Mouse (Mus musculus) ES-E14 (cell line): ENCODE results near the gene Ephb1. TPM values are rescaled to one million over a fixed set of nuclear protein-coding genes. Genes with fewer than 3 reads are reported as not detected.

Experiments
- DNase-seq: peaks from one replicate; pipeline ENCODE4 v3.0.0-alpha.2; 2013; ENCODE audit warnings: low read depth, low spot score
- H3K27ac ChIP-seq: 2 replicates; pipeline ENCODE4 v1.5.1; 2012; ENCODE audit warnings: low read depth, mild to moderate bottlenecking, low read length, moderate library complexity, mixed read lengths; ENCODE audit not compliant: poor library complexity, insufficient read depth, severe bottlenecking
- H3K36me3 ChIP-seq: 2 replicates; pipeline ENCODE4 v1.6.1; 2012; ENCODE audit warnings: mild to moderate bottlenecking, low read length, moderate library complexity, mixed read lengths; ENCODE audit not compliant: control insufficient read depth, poor library complexity, insufficient read depth, severe bottlenecking
- H3K4me1 ChIP-seq, 2 experiments: fragments of 150-350 bp in 1 of 2; sonication (generic) in 1 of 2; 2 replicates each; pipeline ENCODE4 v1.6.1; 2012; ENCODE audit warnings: low read length in 2 of 2, mild to moderate bottlenecking in 1 of 2, mixed read lengths in 1 of 2; ENCODE audit not compliant: control insufficient read depth in 2 of 2, insufficient read depth in 2 of 2, poor library complexity in 1 of 2
- H3K4me3 ChIP-seq, 2 experiments: fragments of 150-350 bp in 1 of 2; sonication (generic) in 1 of 2; 2 replicates each; pipeline ENCODE4 v1.5.1; 2012; ENCODE audit warnings: low read length in 2 of 2, low read depth in 1 of 2, mild to moderate bottlenecking in 1 of 2, mixed read lengths in 1 of 2; ENCODE audit not compliant: insufficient read depth in 1 of 2, poor library complexity in 1 of 2, severe bottlenecking in 1 of 2
- H3K9ac ChIP-seq: 2 replicates; pipeline ENCODE4 v1.6.1; 2012; ENCODE audit warnings: low read depth, mild to moderate bottlenecking, low read length, mixed read lengths; ENCODE audit not compliant: poor library complexity, insufficient read depth, severe bottlenecking
- H3K9me3 ChIP-seq: fragments of 150-350 bp; sonication (generic); 2 replicates; pipeline ENCODE4 v1.6.1; 2012; ENCODE audit warnings: low read depth, mild to moderate bottlenecking, low read length; ENCODE audit not compliant: control insufficient read depth, insufficient read depth
- CHD2 ChIP-seq: IDR thresholded peaks from 2 replicates; pipeline ENCODE4 v1.6.1; 2014; ENCODE audit warnings: mild to moderate bottlenecking, low read depth, low read length, inconsistent platforms
- HCFC1 ChIP-seq: IDR thresholded peaks from 2 replicates; pipeline ENCODE4 v1.6.1; 2012; ENCODE audit warnings: low read length, inconsistent platforms, borderline replicate concordance; ENCODE audit not compliant: insufficient read depth
- MAFK ChIP-seq: IDR thresholded peaks from 2 replicates; pipeline ENCODE4 v1.6.1; 2014; ENCODE audit warnings: mild to moderate bottlenecking, low read depth, low read length, inconsistent platforms; ENCODE audit not compliant: insufficient read depth
- ZC3H11A ChIP-seq: IDR thresholded peaks from 2 replicates; pipeline ENCODE4 v1.6.1; 2012; ENCODE audit warnings: low read depth, mild to moderate bottlenecking, inconsistent platforms, low read length, borderline replicate concordance
- ZNF384 ChIP-seq: IDR thresholded peaks from 2 replicates; pipeline ENCODE4 v1.6.1; 2012; ENCODE audit warnings: low read depth, low read length, inconsistent platforms
- in situ Hi-C, 2 experiments: fragments of 600-800 bp; cut with MboI; formaldehyde crosslinking; loops; one replicate each; pipeline ENCODE4 v1.15.1; 2025; ENCODE audit warnings: low sequenced_read_pairs in 2 of 2, inconsistent platforms in 1 of 2; ENCODE audit not compliant: unreplicated experiment in 2 of 2
- total RNA-seq: library from RNA; depleted of rRNA; stranded (reverse); fragments of 300-350 nt; gene quantifications from 2 replicates; pipeline ENCODE4 v1.2.3, GENCODE M21; 2012

The Ephb1 gene
- total RNA-seq, 1 experiment = 0.27 TPM

DNA sequence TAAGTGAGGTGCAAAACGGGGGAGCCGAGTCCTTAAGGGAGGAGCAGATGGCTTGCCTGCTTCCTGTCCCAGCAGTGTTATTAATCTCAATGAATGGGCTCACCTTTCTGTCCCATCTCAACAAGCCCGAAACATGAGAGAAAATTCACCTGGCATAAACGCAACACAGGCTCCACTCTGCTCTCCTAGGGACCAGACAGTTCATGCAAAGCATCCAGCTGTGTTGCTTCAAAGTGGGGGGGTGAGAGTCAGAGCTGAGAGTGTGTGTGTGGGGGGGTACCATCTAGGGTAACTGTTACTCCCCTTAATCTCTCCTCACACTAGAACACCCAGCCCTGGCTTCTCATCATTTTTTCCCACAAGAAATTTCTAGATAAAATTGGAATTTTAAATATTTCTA, 354.8 kb downstream of the Ephb1 start:
- Histone ChIP-seq H3K4me3 (no peak overlapping the region), H3K27ac (no peak overlapping the region), H3K4me1 (no peaks in the 10 kb centered on the region), H3K9ac (no peak overlapping the region), H3K36me3 (no peaks in the 10 kb centered on the region), H3K9me3 (no peaks in the 10 kb centered on the region)
- DNase-seq = no peak
- in situ Hi-C loops = no loop called here
- TF ChIP-seq MAFK (no peak), HCFC1 (no peak), ZNF384 (no peak), ZC3H11A (no peak), CHD2 (no peak)

DNA sequence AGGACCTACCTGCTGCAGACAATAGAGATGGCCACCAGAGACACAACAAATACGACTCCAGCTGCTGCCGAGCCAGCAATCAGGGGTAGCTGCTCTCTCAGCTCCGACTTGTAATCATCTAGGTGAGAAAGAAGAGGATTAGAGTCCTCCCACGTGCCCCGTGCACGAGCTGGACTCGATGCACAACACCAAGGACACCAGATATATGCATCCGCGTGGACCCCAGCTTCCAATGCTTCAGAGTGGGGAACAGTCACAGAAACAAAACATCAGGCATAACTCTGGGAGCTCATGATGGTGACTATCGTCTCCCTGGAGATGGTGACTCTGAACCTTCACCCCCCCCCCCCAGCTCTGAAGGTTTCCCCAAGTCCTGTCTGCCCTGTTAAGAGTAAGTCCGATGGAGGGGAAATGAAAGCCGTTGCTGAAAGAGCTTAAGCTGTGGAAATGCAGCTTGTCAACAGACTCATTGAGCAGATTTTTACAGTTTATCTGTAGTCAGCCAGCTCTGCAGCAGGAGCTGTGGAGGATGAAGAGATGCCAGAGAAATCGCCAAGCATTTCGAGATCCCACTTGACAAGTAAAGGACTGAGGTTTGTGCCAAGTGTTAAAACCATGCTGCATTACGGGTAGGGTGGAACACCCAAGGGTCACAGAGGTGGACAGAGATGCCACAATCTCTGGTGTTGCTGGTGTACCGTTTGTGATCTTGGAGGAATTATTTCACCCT, 357.6 kb downstream of the Ephb1 start:
- in situ Hi-C loops = no loop called here
- H3K4me3 ChIP-seq = no peak overlapping the region
- TF ChIP-seq ZC3H11A (no peak), MAFK (no peak), CHD2 (no peak), HCFC1 (no peak), ZNF384 (no peak)
- DNase-seq = no peak
- no peaks in the 10 kb centered on the region for H3K4me1 ChIP-seq
- no peaks in the 10 kb centered on the region for H3K9me3 ChIP-seq
- H3K9ac ChIP-seq = no peak overlapping the region
- H3K36me3 ChIP-seq = no peaks in the 10 kb centered on the region
- no peak overlapping the region for H3K27ac ChIP-seq

DNA sequence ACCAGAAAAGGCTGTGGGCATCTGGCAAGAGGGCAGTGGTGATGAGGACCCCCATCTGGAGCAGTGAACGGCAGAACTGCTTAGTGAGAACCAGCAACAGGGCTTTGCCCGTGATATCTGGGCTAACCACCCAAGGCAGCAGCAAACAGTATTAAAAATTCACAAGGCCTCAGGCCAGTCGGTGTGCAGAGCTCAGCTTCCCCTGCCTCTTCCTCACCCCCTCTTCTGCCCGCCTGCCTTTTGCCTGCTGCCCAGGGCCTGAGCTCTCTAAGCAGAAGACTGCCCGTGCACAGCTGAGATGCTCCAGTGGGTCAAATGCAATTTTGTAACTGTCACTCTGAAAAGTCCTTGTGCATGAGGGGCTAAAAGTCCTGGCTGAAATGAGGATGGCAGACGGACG, 358.3 kb downstream of the Ephb1 start:
- Histone ChIP-seq H3K4me3 (no peak overlapping the region), H3K4me1 (no peaks in the 10 kb centered on the region), H3K9me3 (no peaks in the 10 kb centered on the region), H3K27ac (no peak overlapping the region), H3K36me3 (no peaks in the 10 kb centered on the region), H3K9ac (no peak overlapping the region)
- no peak for DNase-seq
- in situ Hi-C loops = no loop called here
- no peak for TF ChIP-seq ZNF384
- TF ChIP-seq MAFK = no peak
- no peak for TF ChIP-seq ZC3H11A
- TF ChIP-seq CHD2 = no peak

DNA sequence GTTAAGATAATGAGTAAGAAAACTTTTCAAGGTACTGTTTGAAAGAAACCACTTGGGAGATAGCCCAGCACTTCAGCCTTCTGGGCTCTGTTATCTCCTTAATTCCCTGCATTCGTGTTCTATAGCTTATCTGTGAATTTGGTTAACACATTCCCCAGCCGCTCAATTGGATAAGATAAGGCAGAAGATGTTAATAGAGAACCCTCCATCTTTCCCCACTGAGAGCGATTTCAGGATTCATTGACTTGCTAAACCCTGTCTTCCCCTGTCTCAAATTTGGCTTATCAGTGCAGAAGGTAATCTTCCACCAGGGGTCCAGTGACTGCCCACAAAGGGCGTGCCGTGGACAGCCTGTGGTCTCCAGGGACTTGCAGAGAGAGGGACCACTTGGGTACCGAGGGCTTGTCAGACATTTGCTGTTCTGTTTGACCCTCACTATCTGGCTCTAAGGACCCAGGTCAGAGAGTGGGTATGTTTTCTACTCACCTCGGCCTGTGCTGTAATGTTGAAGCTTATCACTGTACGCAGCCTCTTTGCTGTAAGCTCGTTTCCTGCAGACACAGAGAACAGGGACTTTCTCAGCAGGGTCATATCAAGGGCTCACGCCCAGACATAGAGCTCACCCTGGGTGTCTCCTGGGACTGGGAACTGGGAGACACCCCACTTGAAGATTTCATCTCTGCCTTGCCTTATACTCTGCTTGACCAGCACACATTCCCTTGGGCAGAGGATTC, 358.9 kb downstream of the Ephb1 start:
- in situ Hi-C loops = no loop called here
- no peak overlapping the region for H3K4me3 ChIP-seq
- H3K36me3 ChIP-seq = no peaks in the 10 kb centered on the region
- H3K27ac ChIP-seq = no peak overlapping the region
- TF ChIP-seq HCFC1 (no peak), CHD2 (no peak), ZC3H11A (no peak), ZNF384 (no peak), MAFK (no peak)
- H3K9ac ChIP-seq = no peak overlapping the region
- no peak for DNase-seq
- no peaks in the 10 kb centered on the region for H3K4me1 ChIP-seq
- no peaks in the 10 kb centered on the region for H3K9me3 ChIP-seq
